Mouse (Mus musculus) embryonic fibroblast, embryonic 13.5 days (primary cell): ENCODE data around the gene Mrps10.

Source experiments
- CTCF ChIP-seq: IDR thresholded peaks from 2 replicates; pipeline ENCODE4 v1.5.1; 2011; ENCODE audit warnings: mild to moderate bottlenecking, control low read depth, low read length, moderate library complexity, borderline replicate concordance; ENCODE audit not compliant: insufficient read depth
- POLR2A ChIP-seq: IDR thresholded peaks from 2 replicates; pipeline ENCODE4 v1.6.1; 2011; ENCODE audit warnings: low read depth, mild to moderate bottlenecking, control low read depth, low read length, moderate library complexity

GRCm38 (mm10) chr17:47328552-47329343, 39.9 kb upstream of the Mrps10 start:
- TF ChIP-seq POLR2A = no peak
- TF ChIP-seq CTCF = no peak
